ENCODE assay signal across 16 mouse cellular contexts in the genomic region with DNA sequence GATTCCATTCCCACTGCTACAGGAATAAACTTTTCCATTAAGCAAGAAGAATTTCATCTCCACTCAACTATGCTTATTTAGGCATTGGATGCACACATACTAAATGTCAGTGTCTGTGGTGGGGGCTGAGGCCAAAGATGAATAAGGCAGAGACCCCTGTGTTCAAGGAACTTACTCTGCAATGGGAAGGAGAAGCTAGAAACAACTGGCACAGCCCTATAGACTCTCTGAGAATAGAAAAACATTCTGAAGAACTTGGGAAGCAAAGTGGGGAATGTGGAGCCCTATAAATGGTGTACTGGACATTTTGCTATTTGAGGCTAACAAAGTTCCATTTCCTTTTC.
A peak's percentile ranks its signal among the peaks of the same experiment; 100 is the strongest.
DNase-seq lines count a peak whose midpoint lies in the region; ATAC-seq and TF ChIP-seq lines count a peak whose summit lies in the region.
"Had no signal": no experiment of that assay in that cellular context is flagged by ENCODE, and none has a peak within 500 bp of the region (broad histone marks: within the 10 kb centered on the region; RNA-seq: fewer than 3 reads in every experiment).

No protein-coding gene starts in this region.

- H3K36me3 ChIP-seq in lung, embryonic 15.5 days, result no peaks in the 10 kb centered on the region
- no peaks in the 10 kb centered on the region for H3K36me3 ChIP-seq in embryonic facial prominence, embryonic 14.5 days (ENCODE audit: control insufficient read depth, insufficient read depth, low read length)
- no peaks in the 10 kb centered on the region for H3K36me3 ChIP-seq in limb, embryonic 12.5 days
- no peaks in the 10 kb centered on the region for H3K36me3 ChIP-seq in kidney, embryonic 16.5 days (ENCODE audit: insufficient read depth, low read length)
- H3K36me3 ChIP-seq: forebrain, embryonic 10.5 days; heart, embryonic 12.5 days; hindbrain, embryonic 10.5 days; hindbrain, embryonic 15.5 days had no signal

- peak; percentile 64; the same call in 1 of the 2 replicates for ATAC-seq in lung, embryonic 15.5 days (ENCODE audit: borderline replicate concordance, extremely low read depth, low FRiP score, low TSS enrichment)
- ATAC-seq in embryonic facial prominence, embryonic 14.5 days (ENCODE audit: low read depth), result 0 out of 2 replicates have a peak, but pooled peaks have one; percentile 15
- 0 out of 2 replicates have a peak, but pooled peaks have one; percentile 10 for ATAC-seq in limb, embryonic 12.5 days (ENCODE audit: insufficient number of reproducible peaks, insufficient read depth, low FRiP score, low TSS enrichment, low read depth)
- no peak for ATAC-seq in kidney, embryonic 16.5 days (ENCODE audit: low FRiP score, low TSS enrichment)
- no peak for ATAC-seq in frontal cortex, adult (ENCODE audit: low TSS enrichment)
- ATAC-seq: forebrain, embryonic 14.5 days had no signal

- peak overlapping the region; percentile 30; the same call in 1 of the 2 replicates for H3K27ac ChIP-seq in lung, embryonic 15.5 days
- H3K27ac ChIP-seq in bone marrow macrophage, adult 2 months (ENCODE audit: insufficient read depth, low read depth, low read length), result peak overlapping the region; percentile 82
- no peak overlapping the region for H3K27ac ChIP-seq in embryonic facial prominence, embryonic 14.5 days (replicated peaks; ENCODE audit: low read depth, low read length)
- H3K27ac ChIP-seq in limb, embryonic 12.5 days, result peak overlapping the region; percentile 24; the same call in 1 of the 2 replicates
- H3K27ac ChIP-seq in kidney, embryonic 16.5 days (ENCODE audit: low read length), result no peak overlapping the region
- H3K27ac ChIP-seq: forebrain, embryonic 10.5 days; hindbrain, embryonic 10.5 days; hindbrain, embryonic 15.5 days had no signal

- peaks cover 12% of the 10 kb centered on the region for H3K4me1 ChIP-seq in lung, embryonic 15.5 days
- peaks cover 47% of the 10 kb centered on the region for H3K4me1 ChIP-seq in bone marrow macrophage, adult 2 months (ENCODE audit: control insufficient read depth, insufficient read depth, low read length)
- peaks cover 9% of the 10 kb centered on the region for H3K4me1 ChIP-seq in embryonic facial prominence, embryonic 14.5 days (ENCODE audit: control insufficient read depth, insufficient read depth, low read length)
- H3K4me1 ChIP-seq in limb, embryonic 12.5 days (replicated peaks), result peaks cover 20% of the 10 kb centered on the region
- peaks cover 10% of the 10 kb centered on the region; the same call in 1 of the 2 replicates for H3K4me1 ChIP-seq in kidney, embryonic 16.5 days (ENCODE audit: insufficient read depth, low read length)
- H3K4me1 ChIP-seq: hindbrain, embryonic 15.5 days had no signal

- no peak for TF ChIP-seq POLR2A in bone marrow macrophage, adult 2 months (IDR thresholded peaks at IDR 0.05; ENCODE audit: borderline replicate concordance, low read depth, low read length)

- no peaks in the 10 kb centered on the region for H3K27me3 ChIP-seq in lung, embryonic 15.5 days
- no peaks in the 10 kb centered on the region for H3K27me3 ChIP-seq in embryonic facial prominence, embryonic 14.5 days (replicated peaks; ENCODE audit: control insufficient read depth, insufficient read depth, low read length)
- H3K27me3 ChIP-seq in limb, embryonic 12.5 days, result no peaks in the 10 kb centered on the region
- no peaks in the 10 kb centered on the region for H3K27me3 ChIP-seq in kidney, embryonic 16.5 days (ENCODE audit: insufficient read depth, low read length)
- H3K27me3 ChIP-seq: heart, embryonic 12.5 days; hindbrain, embryonic 15.5 days had no signal

- no peaks in the 10 kb centered on the region for H3K9me3 ChIP-seq in lung, embryonic 15.5 days
- peaks cover 4% of the 10 kb centered on the region; the same call in 1 of the 2 replicates for H3K9me3 ChIP-seq in embryonic facial prominence, embryonic 14.5 days (ENCODE audit: control insufficient read depth, low read length)
- no peaks in the 10 kb centered on the region for H3K9me3 ChIP-seq in limb, embryonic 12.5 days
- H3K9me3 ChIP-seq in kidney, embryonic 16.5 days (ENCODE audit: low read length), result no peaks in the 10 kb centered on the region
- H3K9me3 ChIP-seq: forebrain, embryonic 10.5 days; hindbrain, embryonic 10.5 days; hindbrain, embryonic 15.5 days had no signal

- no peak overlapping the region for H3K4me2 ChIP-seq in lung, embryonic 15.5 days
- no peak overlapping the region for H3K4me2 ChIP-seq in embryonic facial prominence, embryonic 14.5 days (ENCODE audit: low read depth, low read length)
- no peak overlapping the region for H3K4me2 ChIP-seq in limb, embryonic 12.5 days
- no peak overlapping the region for H3K4me2 ChIP-seq in kidney, embryonic 16.5 days (replicated peaks; ENCODE audit: low read depth, low read length)
- H3K4me2 ChIP-seq: heart, embryonic 12.5 days; hindbrain, embryonic 15.5 days had no signal

- no peak for TF ChIP-seq CTCF in bone marrow macrophage, adult 2 months (IDR thresholded peaks at IDR 0.05; ENCODE audit: low read depth, low read length)

- no peak overlapping the region for H3K4me3 ChIP-seq in lung, embryonic 15.5 days
- H3K4me3 ChIP-seq in bone marrow macrophage, adult 2 months (ENCODE audit: insufficient read depth, low read length), result no peak overlapping the region
- no peak overlapping the region for H3K4me3 ChIP-seq in embryonic facial prominence, embryonic 14.5 days (ENCODE audit: low read depth, low read length)
- H3K4me3 ChIP-seq in limb, embryonic 12.5 days (replicated peaks), result no peak overlapping the region
- no peak overlapping the region for H3K4me3 ChIP-seq in kidney, embryonic 16.5 days (ENCODE audit: low read length)
- H3K4me3 ChIP-seq: erythroblast, embryonic 14.5 days; forebrain, embryonic 10.5 days; heart, embryonic 12.5 days; hindbrain, embryonic 10.5 days; hindbrain, embryonic 15.5 days had no signal

- DNase-seq in lung, postnatal 10 days, result no peak
- DNase-seq in embryonic facial prominence, embryonic 14.5 days (ENCODE audit: low spot score), result no peak
- no peak for DNase-seq in c-Kit-positive CD71-positive TER-119-positive erythroid progenitor cells, embryonic 14.5 days (ENCODE audit: low spot score)
- DNase-seq: cerebellum, adult 18-20 months; cerebellum, postnatal 10 days had no signal

- no peak overlapping the region for H3K9ac ChIP-seq in lung, embryonic 15.5 days
- no peak overlapping the region for H3K9ac ChIP-seq in embryonic facial prominence, embryonic 14.5 days (ENCODE audit: low read depth, low read length)
- H3K9ac ChIP-seq in limb, embryonic 12.5 days (replicated peaks), result no peak overlapping the region
- no peak overlapping the region for H3K9ac ChIP-seq in kidney, embryonic 16.5 days (replicated peaks; ENCODE audit: low read length)
- H3K9ac ChIP-seq: heart, embryonic 12.5 days; hindbrain, embryonic 15.5 days had no signal

Comparison
In these comparisons a context has a peak if more than half of its experiments do, and no peak if none do; other contexts are left out.
1. ATAC-seq: peak in lung, embryonic 15.5 days (single experiment), embryonic facial prominence, embryonic 14.5 days (single experiment) and limb, embryonic 12.5 days (single experiment); none in kidney, embryonic 16.5 days (single experiment) and frontal cortex, adult (single experiment).
2. H3K27ac ChIP-seq: peak in lung, embryonic 15.5 days (single experiment), bone marrow macrophage, adult 2 months (single experiment) and limb, embryonic 12.5 days (single experiment); none in embryonic facial prominence, embryonic 14.5 days (single experiment) and kidney, embryonic 16.5 days (single experiment).